Mouse (Mus musculus) kidney, adult 2 months (tissue): ENCODE measurements at regions not wholly inside any gene's neighbourhood (a gene's known extent, or its start where the extent isn't known, plus 50 kb on each side); places are given as distances from the start of the nearest gene placed in this dataset.
A peak's percentile ranks its signal among the peaks of the same experiment; 100 is the strongest.

Experiments used
- DNase-seq: peaks from one replicate; pipeline ENCODE4 v3.0.0; 2021
- H3K27ac ChIP-seq: fragments of 200-500 bp; 2 replicates; pipeline ENCODE4 v1.5.1; 2012; ENCODE audit warnings: low read depth, low read length, control low read depth, inconsistent platforms; ENCODE audit not compliant: insufficient read depth
- H3K27me3 ChIP-seq: fragments of 200-500 bp; replicated peaks from 2 replicates; pipeline ENCODE4 v1.6.1; 2012; ENCODE audit warnings: mild to moderate bottlenecking, moderate library complexity, low read length, inconsistent platforms; ENCODE audit not compliant: control insufficient read depth, insufficient read depth
- H3K36me3 ChIP-seq: fragments of 200-500 bp; 2 replicates; pipeline ENCODE4 v1.6.1; 2012; ENCODE audit warnings: mild to moderate bottlenecking, moderate library complexity, low read length, inconsistent platforms; ENCODE audit not compliant: control insufficient read depth, insufficient read depth
- H3K4me1 ChIP-seq: fragments of 200-500 bp; 2 replicates; pipeline ENCODE4 v1.6.1; 2011; ENCODE audit warnings: low read length; ENCODE audit not compliant: control insufficient read depth, insufficient read depth
- H3K4me3 ChIP-seq: fragments of 200-500 bp; 2 replicates; pipeline ENCODE4 v1.5.1; 2011; ENCODE audit warnings: mild to moderate bottlenecking, low read depth, low read length, control low read depth; ENCODE audit not compliant: insufficient read depth
- CTCF ChIP-seq: fragments of 200-500 bp; conservative IDR thresholded peaks from 2 replicates; pipeline ENCODE4 v1.5.1; 2011; ENCODE audit warnings: low read depth, mild to moderate bottlenecking, control low read depth, low read length, moderate library complexity, mixed read lengths; ENCODE audit not compliant: insufficient read depth, insufficient read length
- POLR2A ChIP-seq: fragments of 200-500 bp; IDR thresholded peaks from one replicate; pipeline ENCODE4 v1.6.1; 2011; ENCODE audit warnings: low read depth, low read length, control low read depth
- WGBS: fragments of 180-500 bp; shearing (Covaris S2); methylation state at CpG from one replicate; pipeline ENCODE4 v1.1.7; 2018; 5-methylcytosine and 5-hydroxymethylcytosine counted together

- peak; percentile 20 for DNase-seq
- H3K36me3 ChIP-seq, result no peaks in the 10 kb centered on the region
- H3K27me3 ChIP-seq, result no peaks in the 10 kb centered on the region
- no peaks in the 10 kb centered on the region for H3K4me1 ChIP-seq
- 41% methylated on average over 9 of the region's 9 CpGs for WGBS
- no peak overlapping the region for H3K4me3 ChIP-seq
- TF ChIP-seq CTCF, result no peak
- no peak for TF ChIP-seq POLR2A
- H3K27ac ChIP-seq, result no peak overlapping the region
Observed at GRCm38 (mm10) chr6:141091076-141091780, 157.8 kb upstream of the Pde3a start.

DNA sequence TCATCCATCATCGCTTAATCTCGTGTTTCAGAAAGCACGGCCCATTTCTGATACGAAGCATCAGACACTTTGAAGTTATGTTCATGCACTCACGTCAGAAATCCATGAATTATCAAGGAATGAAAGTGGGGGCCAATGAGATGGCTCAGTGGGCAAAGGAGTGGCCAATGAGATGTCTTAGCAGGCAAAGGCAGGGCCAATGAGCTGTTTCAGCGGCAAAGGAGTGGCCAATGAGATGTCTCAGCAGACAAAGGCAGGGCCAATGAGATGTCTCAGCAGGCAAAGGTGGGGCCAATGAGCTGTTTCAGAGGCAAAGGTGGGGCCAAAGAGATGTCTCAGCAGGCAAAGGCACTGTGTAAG is 157.3 kb upstream of the Pde3a start:
- Histone ChIP-seq H3K4me1 (no peaks in the 10 kb centered on the region), H3K4me3 (no peak overlapping the region), H3K27ac (no peak overlapping the region), H3K36me3 (no peaks in the 10 kb centered on the region), H3K27me3 (no peaks in the 10 kb centered on the region)
- peak; percentile 24 for DNase-seq
- TF ChIP-seq CTCF (no peak), POLR2A (no peak)
- 66% methylated on average over 6 of the region's 6 CpGs for WGBS

DNA sequence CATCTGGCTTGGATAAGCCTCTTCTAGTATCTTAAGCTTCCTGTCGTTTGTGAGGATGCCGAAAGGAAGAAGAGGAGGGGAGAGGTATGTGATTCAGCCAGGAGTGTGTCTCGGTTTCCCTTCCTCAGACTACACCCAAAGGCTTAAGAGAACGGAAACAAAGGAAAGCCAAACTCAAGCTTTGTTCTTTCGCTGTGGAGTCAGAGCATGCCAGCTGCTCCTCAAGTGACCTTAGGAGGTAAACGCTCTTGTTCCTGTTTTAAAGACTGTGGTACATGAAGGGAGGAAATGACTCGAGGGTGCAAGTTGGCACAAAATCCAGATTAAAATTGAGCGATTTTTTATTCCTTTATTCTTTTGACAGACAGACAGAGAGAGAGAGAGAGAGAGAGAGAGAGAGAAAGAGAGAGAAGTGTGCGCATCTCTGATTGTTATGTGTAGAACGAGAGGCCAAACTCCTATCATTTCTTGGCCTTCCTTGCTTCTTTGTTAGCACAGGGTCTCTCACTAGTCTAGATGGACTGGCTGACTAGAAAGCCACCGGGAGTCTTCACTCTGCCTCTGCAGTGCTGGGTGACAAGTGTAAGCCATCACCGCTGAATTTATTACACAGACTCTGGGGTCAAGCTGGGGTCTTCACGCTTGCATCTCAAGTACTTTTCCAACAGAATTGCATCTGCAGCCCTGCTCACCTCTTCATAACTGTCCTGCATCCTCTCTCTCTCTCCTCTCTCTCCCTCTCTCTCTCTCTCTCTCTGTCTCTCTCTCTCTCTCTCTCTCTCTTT is 151.5 kb upstream of the Pde3a start:
- Histone ChIP-seq H3K27ac (no peak overlapping the region), H3K36me3 (no peaks in the 10 kb centered on the region), H3K4me3 (no peak overlapping the region), H3K4me1 (no peaks in the 10 kb centered on the region), H3K27me3 (no peaks in the 10 kb centered on the region)
- no peak for DNase-seq
- TF ChIP-seq CTCF (no peak), POLR2A (no peak)
- 40% methylated on average over 13 of the region's 13 CpGs for WGBS

DNA sequence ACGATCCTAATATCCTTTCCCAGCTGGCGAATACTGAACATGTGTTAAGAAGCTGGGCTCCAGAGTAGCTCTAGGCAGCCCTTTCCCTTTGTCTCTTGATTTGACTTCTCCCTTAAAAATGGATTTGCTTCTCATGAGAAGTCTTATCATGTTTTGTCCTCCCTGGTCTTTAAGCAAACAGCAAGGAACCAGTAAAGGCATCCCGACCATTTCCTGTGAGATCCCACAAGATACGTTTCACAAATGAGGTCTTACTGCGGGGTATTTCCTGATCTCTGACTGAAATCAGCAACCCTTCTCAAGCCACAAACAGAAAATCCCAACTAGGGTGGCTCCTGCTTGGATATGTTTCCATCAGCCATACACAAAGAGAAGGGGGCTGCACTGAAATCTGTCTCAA is 130.8 kb upstream of the Pde3a start:
- peak; percentile 1 for DNase-seq
- 44% methylated on average over 5 of the region's 5 CpGs for WGBS
- Histone ChIP-seq H3K27ac (0 out of 2 replicates have a peak overlapping the region, but pooled peaks have one; percentile 38), H3K36me3 (no peaks in the 10 kb centered on the region), H3K27me3 (no peaks in the 10 kb centered on the region), H3K4me3 (no peak overlapping the region), H3K4me1 (no peaks in the 10 kb centered on the region)
- TF ChIP-seq POLR2A (no peak), CTCF (no peak)

- WGBS, result 58% methylated on average over 10 of the region's 10 CpGs
- H3K27me3 ChIP-seq, result no peaks in the 10 kb centered on the region
Observed at GRCm38 (mm10) chr6:141126614-141127396, 122.3 kb upstream of the Pde3a start.

GRCm38 (mm10) chr6:141129596-141129995 is 119.5 kb upstream of the Pde3a start:
- Histone ChIP-seq H3K4me3 (no peak overlapping the region), H3K4me1 (no peaks in the 10 kb centered on the region), H3K27me3 (no peaks in the 10 kb centered on the region), H3K27ac (no peak overlapping the region), H3K36me3 (no peaks in the 10 kb centered on the region)
- DNase-seq, result no peak
- TF ChIP-seq CTCF (no peak), POLR2A (no peak)
- WGBS, result 79% methylated on average over 1 of the region's 1 CpGs

More at GRCm38 (mm10) chr6:141126614-141127396, 122.3 kb upstream of the Pde3a start:
- Histone ChIP-seq H3K36me3 (no peaks in the 10 kb centered on the region), H3K27ac (no peak overlapping the region), H3K4me1 (no peaks in the 10 kb centered on the region), H3K4me3 (no peak overlapping the region)
- TF ChIP-seq CTCF (no peak), POLR2A (no peak)
- DNase-seq, result no peak

DNA sequence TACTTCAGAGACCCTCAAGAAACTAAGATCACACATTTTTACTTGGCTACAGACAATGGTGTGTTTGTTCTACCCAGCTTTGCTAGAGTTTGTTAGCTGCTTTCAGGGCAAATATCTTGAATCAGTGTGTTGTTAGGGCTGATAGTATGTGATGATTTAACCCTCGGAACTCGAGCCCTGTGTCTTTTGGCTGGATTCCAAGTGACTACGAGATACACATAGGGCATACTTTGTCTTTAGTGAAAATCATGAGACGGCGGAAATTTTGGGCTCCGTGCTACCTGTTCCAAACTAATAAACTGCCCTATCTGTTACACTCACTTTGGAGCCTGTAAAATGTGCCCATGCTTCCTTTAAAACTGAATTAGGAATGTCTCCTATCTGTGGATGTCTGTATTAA is 114.9 kb upstream of the Pde3a start:
- DNase-seq, result no peak
- Histone ChIP-seq H3K27me3 (no peaks in the 10 kb centered on the region), H3K4me3 (no peak overlapping the region), H3K36me3 (no peaks in the 10 kb centered on the region), H3K27ac (no peak overlapping the region), H3K4me1 (no peaks in the 10 kb centered on the region)
- no peak for TF ChIP-seq CTCF
- 57% methylated on average over 6 of the region's 6 CpGs for WGBS
